Mouse (Mus musculus) spleen, adult 2 months (tissue): ENCODE measurements around the gene Usp30. TPM values are rescaled to one million over a fixed set of nuclear protein-coding genes. Genes with fewer than 3 reads are reported as not detected.

Source experiments
- DNase-seq, 2 experiments: peaks; one replicate each; pipeline versions ENCODE4 v3.0.0 to v3.0.0-alpha.2; 2012 to 2021; ENCODE audit warnings: low spot score in 2 of 2, low read depth in 1 of 2
- H3K27ac ChIP-seq: fragments of 200-500 bp; 2 replicates; pipeline ENCODE4 v1.5.1; 2012; ENCODE audit warnings: low read length, inconsistent platforms; ENCODE audit not compliant: insufficient read depth
- H3K27me3 ChIP-seq: fragments of 200-500 bp; 2 replicates; pipeline ENCODE4 v1.6.1; 2012; ENCODE audit warnings: mild to moderate bottlenecking, moderate library complexity, low read length, inconsistent platforms; ENCODE audit not compliant: control insufficient read depth, insufficient read depth
- H3K36me3 ChIP-seq: fragments of 200-500 bp; 2 replicates; pipeline ENCODE4 v1.6.1; 2012; ENCODE audit warnings: mild to moderate bottlenecking, low read length, inconsistent platforms; ENCODE audit not compliant: control insufficient read depth, insufficient read depth
- H3K4me1 ChIP-seq: fragments of 200-500 bp; 2 replicates; pipeline ENCODE4 v1.6.1; 2011; ENCODE audit warnings: inconsistent platforms; ENCODE audit not compliant: control insufficient read depth, insufficient read depth, insufficient read length
- H3K4me3 ChIP-seq: fragments of 200-500 bp; 2 replicates; pipeline ENCODE4 v1.5.1; 2011; ENCODE audit warnings: mild to moderate bottlenecking, inconsistent platforms; ENCODE audit not compliant: insufficient read depth, insufficient read length; ENCODE audit errors: extremely low read depth
- CTCF ChIP-seq: fragments of 200-500 bp; IDR thresholded peaks from 2 replicates; pipeline ENCODE4 v1.5.1; 2011; ENCODE audit warnings: mild to moderate bottlenecking, inconsistent platforms; ENCODE audit not compliant: insufficient read depth, insufficient read length, insufficient replicate concordance; ENCODE audit errors: extremely low read depth
- POLR2A ChIP-seq: fragments of 200-500 bp; IDR thresholded peaks from 2 replicates; pipeline ENCODE4 v1.6.1; 2011; ENCODE audit warnings: low read depth, low read length, inconsistent platforms
- WGBS: fragments of 180-500 bp; shearing (Covaris S2); methylation state at CpG from one replicate; pipeline ENCODE4 v1.1.7; 2018; 5-methylcytosine and 5-hydroxymethylcytosine counted together
- polyA plus RNA-seq: library from polyadenylated mRNA; depleted of rRNA; stranded (reverse); fragments of >200 nt; gene quantifications from 2 replicates; pipeline ENCODE4 v1.2.3, GENCODE M21; 2012

Usp30 gene
- polyA plus RNA-seq, 1 experiment = 14.0 TPM

DNA sequence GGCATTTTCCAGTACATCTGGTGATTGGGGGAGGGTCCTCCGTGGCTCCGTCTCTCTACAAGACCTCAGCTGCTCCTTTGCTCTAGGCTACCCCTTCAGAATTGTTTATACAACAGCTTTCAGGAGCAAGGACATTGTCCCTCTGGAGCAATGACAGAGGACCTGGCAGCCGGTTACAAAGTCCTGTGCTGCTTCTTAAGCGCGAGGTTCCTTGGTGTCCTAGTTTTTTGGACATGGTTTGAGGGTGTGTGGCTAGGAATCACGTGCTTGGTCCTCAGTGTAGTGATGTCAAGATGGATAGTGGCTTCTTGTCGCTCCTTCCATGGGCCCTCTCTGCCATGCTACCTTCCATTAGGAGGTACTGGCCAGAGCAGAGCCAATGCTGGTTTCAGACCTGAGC is 30.9 kb upstream of the Usp30 start:
- no peaks in the 10 kb centered on the region for H3K27me3 ChIP-seq
- no peak overlapping the region for H3K27ac ChIP-seq
- H3K4me3 ChIP-seq = no peak overlapping the region
- H3K4me1 ChIP-seq = no peaks in the 10 kb centered on the region
- WGBS = 82% methylated on average over 7 of the region's 7 CpGs
- TF ChIP-seq CTCF (no peak), POLR2A (no peak)
- DNase-seq = no peak
- H3K36me3 ChIP-seq = no peaks in the 10 kb centered on the region

DNA sequence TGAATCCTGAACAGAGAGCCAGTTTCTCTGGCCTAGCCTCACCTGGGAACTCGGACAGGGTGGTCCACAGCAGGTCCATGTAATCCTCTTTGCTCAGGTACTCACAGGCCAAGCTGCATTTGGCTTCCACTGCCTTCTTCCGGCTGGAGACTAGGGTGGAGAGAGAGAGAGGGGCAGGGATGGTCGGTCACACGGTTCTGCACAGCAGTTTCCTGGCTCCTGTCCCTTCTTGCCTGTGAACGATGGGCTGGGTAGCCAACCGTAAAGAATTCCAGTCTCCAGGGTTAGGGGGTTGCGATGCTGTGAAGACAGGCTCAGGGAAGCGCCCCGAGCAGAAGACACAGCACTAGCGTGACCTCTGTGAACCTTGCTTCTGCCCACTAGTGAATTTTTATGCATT is 30.1 kb upstream of the Usp30 start:
- H3K27ac ChIP-seq = no peak overlapping the region
- no peak overlapping the region for H3K4me3 ChIP-seq
- TF ChIP-seq POLR2A (no peak), CTCF (no peak)
- H3K4me1 ChIP-seq = no peaks in the 10 kb centered on the region
- WGBS = 69% methylated on average over 10 of the region's 10 CpGs
- no peak for DNase-seq
- H3K27me3 ChIP-seq = no peaks in the 10 kb centered on the region
- H3K36me3 ChIP-seq = no peaks in the 10 kb centered on the region

DNA sequence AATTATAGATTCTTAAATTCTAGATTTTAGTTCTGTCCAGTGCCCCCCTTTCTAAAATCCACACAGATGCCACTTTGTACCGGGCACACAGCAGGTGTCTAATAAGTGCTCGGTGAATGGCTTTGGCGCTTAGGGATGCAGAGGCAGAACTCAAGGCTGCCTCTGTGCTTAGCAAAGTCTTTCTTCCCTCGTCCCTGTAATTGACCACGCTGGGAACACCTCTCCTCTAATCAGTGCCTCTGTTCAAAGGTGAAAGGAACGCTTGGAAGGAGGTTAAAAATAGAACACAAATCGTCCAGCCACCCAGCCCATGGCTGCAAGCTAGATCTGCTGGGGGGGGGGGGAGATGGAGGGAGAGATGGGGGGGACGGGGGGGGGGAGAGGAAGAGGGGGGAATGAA is 24.8 kb upstream of the Usp30 start:
- Histone ChIP-seq H3K27me3 (no peaks in the 10 kb centered on the region), H3K27ac (no peak overlapping the region), H3K4me3 (no peak overlapping the region), H3K4me1 (no peaks in the 10 kb centered on the region), H3K36me3 (no peaks in the 10 kb centered on the region)
- DNase-seq = no peak
- WGBS = 48% methylated on average over 8 of the region's 8 CpGs
- TF ChIP-seq POLR2A = no peak
- no peak for TF ChIP-seq CTCF

DNA sequence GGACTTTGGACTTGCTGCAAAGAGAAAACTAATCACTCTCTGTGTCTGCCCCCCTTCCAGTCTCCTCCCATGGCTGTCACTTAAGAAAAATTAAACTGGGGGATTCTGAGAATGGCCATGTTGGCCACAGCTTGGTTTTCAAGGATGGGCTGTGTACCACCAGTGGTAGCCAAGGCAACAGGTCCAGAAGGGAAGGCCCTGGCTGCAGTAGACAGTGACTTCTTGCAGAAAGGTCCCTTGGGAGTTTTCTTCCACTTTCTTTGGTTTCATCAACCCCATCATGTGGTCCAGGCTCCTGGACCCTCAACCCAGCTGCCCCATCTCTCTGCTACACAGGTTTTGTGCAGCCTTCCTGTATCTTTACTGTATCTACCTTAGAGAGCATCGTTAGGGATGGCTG is 24.4 kb upstream of the Usp30 start:
- WGBS = 61% methylated on average over 1 of the region's 1 CpGs
- no peaks in the 10 kb centered on the region for H3K36me3 ChIP-seq
- no peak for TF ChIP-seq CTCF
- no peak overlapping the region for H3K4me3 ChIP-seq
- no peak for DNase-seq
- no peaks in the 10 kb centered on the region for H3K4me1 ChIP-seq
- H3K27ac ChIP-seq = no peak overlapping the region
- H3K27me3 ChIP-seq = no peaks in the 10 kb centered on the region

- peak in 1 of 2 experiments; percentile 6 for DNase-seq
- no peak for TF ChIP-seq CTCF
- no peak for TF ChIP-seq POLR2A
Observed at GRCm38 (mm10) chr5:114041327-114041930, 23.8 kb upstream of the Usp30 start.

GRCm38 (mm10) chr5:114043800-114044199 is 21.5 kb upstream of the Usp30 start:
- no peaks in the 10 kb centered on the region for H3K36me3 ChIP-seq
- 82% methylated on average over 4 of the region's 4 CpGs for WGBS
- H3K4me1 ChIP-seq = no peaks in the 10 kb centered on the region
- no peak for DNase-seq
- no peak overlapping the region for H3K27ac ChIP-seq
- H3K27me3 ChIP-seq = no peaks in the 10 kb centered on the region
- no peak overlapping the region for H3K4me3 ChIP-seq
- TF ChIP-seq POLR2A = no peak
- TF ChIP-seq CTCF = no peak

More at GRCm38 (mm10) chr5:114041327-114041930, 23.8 kb upstream of the Usp30 start:
- Histone ChIP-seq H3K27ac (no peak overlapping the region), H3K27me3 (no peaks in the 10 kb centered on the region), H3K36me3 (no peaks in the 10 kb centered on the region), H3K4me3 (no peak overlapping the region), H3K4me1 (no peaks in the 10 kb centered on the region)
- WGBS = 19% methylated on average over 15 of the region's 15 CpGs

DNA sequence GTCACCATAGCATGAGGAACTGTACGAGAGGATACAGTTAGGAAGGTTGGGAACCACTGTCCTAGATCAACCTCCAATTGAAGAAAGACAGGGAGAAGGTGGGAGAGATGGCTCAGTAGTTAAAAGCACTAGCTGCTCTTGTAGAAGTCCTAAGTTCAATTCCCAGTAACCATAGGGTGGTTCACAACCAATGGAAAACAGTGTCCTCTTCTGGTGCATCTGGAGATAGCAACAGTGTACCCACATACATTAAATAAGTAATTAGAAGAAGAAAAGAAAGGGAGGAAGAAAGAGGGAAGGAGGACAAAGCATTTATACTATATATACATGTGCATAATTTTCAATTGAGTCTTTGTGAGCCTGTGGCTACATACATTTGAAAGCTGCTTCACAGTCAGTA is 20.1 kb upstream of the Usp30 start:
- Histone ChIP-seq H3K4me3 (no peak overlapping the region), H3K27me3 (no peaks in the 10 kb centered on the region), H3K27ac (no peak overlapping the region), H3K4me1 (no peaks in the 10 kb centered on the region), H3K36me3 (no peaks in the 10 kb centered on the region)
- 34% methylated on average over 1 of the region's 1 CpGs for WGBS
- DNase-seq = no peak
- TF ChIP-seq CTCF (no peak), POLR2A (no peak)
